Mouse (Mus musculus): Measurements from ENCODE around the gene Isg15. TPM values are rescaled to one million over a fixed set of nuclear protein-coding genes. Genes with fewer than 3 reads are reported as not detected.

The Isg15 gene
- polyA plus RNA-seq, 1 experiment from 2014 or later: 0.89 TPM

GRCm38 (mm10) chr4:156219936-156220335, 19.3 kb upstream of the Isg15 start:
- H3K4me3 ChIP-seq: no peak overlapping the region
- no peaks in the 10 kb centered on the region for H3K27me3 ChIP-seq (replicated peaks)
- peaks cover 13% of the 10 kb centered on the region for H3K36me3 ChIP-seq
- H3K9ac ChIP-seq: no peak overlapping the region
- WGBS: 94% methylated on average over 11 of the region's 11 CpGs
- H3K9me3 ChIP-seq: no peaks in the 10 kb centered on the region
- no peak overlapping the region for H3K27ac ChIP-seq
- no peaks in the 10 kb centered on the region for H3K4me1 ChIP-seq
- H3K4me2 ChIP-seq (replicated peaks): no peak overlapping the region
- ATAC-seq (ENCODE audit: low FRiP score, low read depth): no peak

- Histone ChIP-seq H3K27me3 (replicated peaks) (no peaks in the 10 kb centered on the region), H3K36me3 (peaks cover 15% of the 10 kb centered on the region), H3K4me3 (no peak overlapping the region), H3K9me3 (no peaks in the 10 kb centered on the region), H3K9ac (no peak overlapping the region), H3K27ac (no peak overlapping the region), H3K4me1 (no peaks in the 10 kb centered on the region), H3K4me2 (replicated peaks) (no peak overlapping the region)
- 81% methylated on average over 16 of the region's 16 CpGs for WGBS
- ATAC-seq (ENCODE audit: low FRiP score, low read depth): no peak
Observed at GRCm38 (mm10) chr4:156217838-156218237, 17.2 kb upstream of the Isg15 start.

GRCm38 (mm10) chr4:156217022-156217669, 16.5 kb upstream of the Isg15 start:
- ATAC-seq (ENCODE audit: low FRiP score, low read depth): no peak
- H3K9me3 ChIP-seq: no peaks in the 10 kb centered on the region
- H3K27me3 ChIP-seq (replicated peaks): no peaks in the 10 kb centered on the region
- H3K9ac ChIP-seq: no peak overlapping the region
- no peak overlapping the region for H3K27ac ChIP-seq
- H3K4me3 ChIP-seq: no peak overlapping the region
- WGBS: 83% methylated on average over 16 of the region's 16 CpGs
- peaks cover 15% of the 10 kb centered on the region for H3K36me3 ChIP-seq
- no peak overlapping the region for H3K4me2 ChIP-seq (replicated peaks)
- no peaks in the 10 kb centered on the region for H3K4me1 ChIP-seq

- H3K9ac ChIP-seq: no peak overlapping the region
- H3K4me3 ChIP-seq: no peak overlapping the region
- no peaks in the 10 kb centered on the region for H3K27me3 ChIP-seq (replicated peaks)
- H3K36me3 ChIP-seq: peaks cover 9% of the 10 kb centered on the region; the same call in 1 of the 2 replicates
- no peak for ATAC-seq (ENCODE audit: low FRiP score, low read depth)
- H3K4me2 ChIP-seq (replicated peaks): no peak overlapping the region
- no peak overlapping the region for H3K27ac ChIP-seq
- H3K4me1 ChIP-seq: no peaks in the 10 kb centered on the region
- H3K9me3 ChIP-seq: no peaks in the 10 kb centered on the region
- 91% methylated on average over 2 of the region's 2 CpGs for WGBS
Observed at GRCm38 (mm10) chr4:156216196-156216595, 15.6 kb upstream of the Isg15 start.

- Histone ChIP-seq H3K36me3 (peaks cover 9% of the 10 kb centered on the region; the same call in 1 of the 2 replicates), H3K27ac (no peak within 1 kb of the TSS), H3K27me3 (replicated peaks) (no peaks in the 10 kb centered on the region), H3K4me3 (no peak within 1 kb of the TSS), H3K4me2 (replicated peaks) (no peak within 1 kb of the TSS), H3K9me3 (no peaks in the 10 kb centered on the region), H3K4me1 (no peaks in the 10 kb centered on the region), H3K9ac (no peak within 1 kb of the TSS)
- 81% methylated on average over 4 of the region's 4 CpGs for WGBS
- ATAC-seq (ENCODE audit: low FRiP score, low read depth): no peak
Observed at GRCm38 (mm10) chr4:156215649-156216048, 15.0 kb upstream of the Isg15 start, which contains the start of gene Perm1. Perm1 (plus strand) TSS chr4:156215868.

GRCm38 (mm10) chr4:156213134-156213533, 12.5 kb upstream of the Isg15 start:
- H3K9me3 ChIP-seq: no peaks in the 10 kb centered on the region
- 94% methylated on average over 13 of the region's 13 CpGs for WGBS
- H3K4me3 ChIP-seq: no peak overlapping the region
- H3K9ac ChIP-seq: no peak overlapping the region
- H3K4me1 ChIP-seq: no peaks in the 10 kb centered on the region
- H3K36me3 ChIP-seq: peaks cover 6% of the 10 kb centered on the region; the same call in 1 of the 2 replicates
- H3K4me2 ChIP-seq (replicated peaks): no peak overlapping the region
- ATAC-seq (ENCODE audit: low FRiP score, low read depth): no peak
- H3K27me3 ChIP-seq (replicated peaks): no peaks in the 10 kb centered on the region
- H3K27ac ChIP-seq: no peak overlapping the region

- no peaks in the 10 kb centered on the region for H3K9me3 ChIP-seq
- no peak overlapping the region for H3K9ac ChIP-seq
- H3K36me3 ChIP-seq: peaks cover 8% of the 10 kb centered on the region; the same call in 1 of the 2 replicates
- no peak for ATAC-seq (ENCODE audit: low FRiP score, low read depth)
- no peaks in the 10 kb centered on the region for H3K27me3 ChIP-seq (replicated peaks)
- no peak overlapping the region for H3K4me3 ChIP-seq
- H3K4me2 ChIP-seq (replicated peaks): no peak overlapping the region
- 78% methylated on average over 13 of the region's 13 CpGs for WGBS
- peaks cover 8% of the 10 kb centered on the region for H3K4me1 ChIP-seq
- no peak overlapping the region for H3K27ac ChIP-seq
Observed at GRCm38 (mm10) chr4:156209963-156210635, 9.5 kb upstream of the Isg15 start.

- Histone ChIP-seq H3K4me1 (peaks cover 18% of the 10 kb centered on the region), H3K9me3 (no peaks in the 10 kb centered on the region), H3K4me2 (replicated peaks) (no peak overlapping the region), H3K4me3 (no peak overlapping the region), H3K9ac (no peak overlapping the region), H3K27me3 (replicated peaks) (no peaks in the 10 kb centered on the region), H3K27ac (no peak overlapping the region), H3K36me3 (peaks cover 5% of the 10 kb centered on the region; the same call in 1 of the 2 replicates)
- no peak for ATAC-seq (ENCODE audit: low FRiP score, low read depth)
- WGBS: 89% methylated on average over 4 of the region's 4 CpGs
Observed at GRCm38 (mm10) chr4:156208872-156209271, 8.3 kb upstream of the Isg15 start.

GRCm38 (mm10) chr4:156203413-156204131, 3.0 kb upstream of the Isg15 start:
- Histone ChIP-seq H3K36me3 (0 out of 2 replicates have a peak, but pooled peaks cover 3% of the 10 kb centered on the region), H3K9me3 (no peaks in the 10 kb centered on the region), H3K9ac (peak overlapping the region; percentile 73), H3K4me1 (peaks cover 25% of the 10 kb centered on the region), H3K4me3 (peak overlapping the region; percentile 62), H3K4me2 (replicated peaks) (peak overlapping the region; percentile 96), H3K27ac (no peak overlapping the region), H3K27me3 (replicated peaks) (peaks cover 4% of the 10 kb centered on the region)
- peak; percentile 26 for ATAC-seq (ENCODE audit: low FRiP score, low read depth)
- WGBS: under 1% methylated on average over 49 of the region's 49 CpGs

GRCm38 (mm10) chr4:156203001-156203412, 2.4 kb upstream of the Isg15 start, which contains the start of gene AW011738:
AW011738 (plus strand) TSS chr4:156203304.
- Histone ChIP-seq H3K27me3 (replicated peaks) (peaks cover 4% of the 10 kb centered on the region), H3K9ac (peak within 1 kb of the TSS; percentile 73), H3K36me3 (0 out of 2 replicates have a peak, but pooled peaks cover 1% of the 10 kb centered on the region), H3K9me3 (no peaks in the 10 kb centered on the region), H3K4me3 (peak within 1 kb of the TSS; percentile 62), H3K27ac (no peak within 1 kb of the TSS), H3K4me2 (replicated peaks) (peak within 1 kb of the TSS; percentile 96), H3K4me1 (peaks cover 25% of the 10 kb centered on the region)
- peak; percentile 81 for ATAC-seq (ENCODE audit: low FRiP score, low read depth)
- WGBS: under 1% methylated on average over 37 of the region's 39 CpGs

- no peak for ATAC-seq (ENCODE audit: low FRiP score, low read depth)
- 50% methylated on average over 12 of the region's 12 CpGs for WGBS
Observed at GRCm38 (mm10) chr4:156202462-156202893, 1.9 kb upstream of the Isg15 start.

GRCm38 (mm10) chr4:156197829-156198205, 2.8 kb downstream of the Isg15 start:
- peak overlapping the region; percentile 92 for H3K27ac ChIP-seq
- no peaks in the 10 kb centered on the region for H3K9me3 ChIP-seq
- H3K4me2 ChIP-seq (replicated peaks): peak overlapping the region; percentile 88
- peaks cover 44% of the 10 kb centered on the region for H3K4me1 ChIP-seq
- H3K36me3 ChIP-seq: peaks cover 25% of the 10 kb centered on the region
- ATAC-seq (ENCODE audit: low FRiP score, low read depth): peak; percentile 95
- H3K27me3 ChIP-seq (replicated peaks): no peaks in the 10 kb centered on the region
- under 1% methylated on average over 26 of the region's 26 CpGs for WGBS
- H3K4me3 ChIP-seq: peak overlapping the region; percentile 96
- H3K9ac ChIP-seq: peak overlapping the region; percentile 44

More at GRCm38 (mm10) chr4:156202462-156202893, 1.9 kb upstream of the Isg15 start:
- Histone ChIP-seq H3K4me3 (peak overlapping the region; percentile 62; the same call in 1 of the 2 replicates), H3K27me3 (replicated peaks) (peaks cover 4% of the 10 kb centered on the region), H3K4me2 (replicated peaks) (peak overlapping the region; percentile 96), H3K4me1 (peaks cover 25% of the 10 kb centered on the region), H3K9ac (peak overlapping the region; percentile 73; the same call in 1 of the 2 replicates), H3K36me3 (no peaks in the 10 kb centered on the region), H3K27ac (no peak overlapping the region), H3K9me3 (no peaks in the 10 kb centered on the region)

All from neural tube, embryonic 12.5 days (tissue).